In genomic region chr7:142535116-142535515, GRCm38 (mm10) we compare ENCODE assay signal across 14 mouse cellular contexts. TPM values are rescaled to one million over a fixed set of nuclear protein-coding genes. Genes with fewer than 3 reads are reported as not detected.
A peak's percentile ranks its signal among the peaks of the same experiment; 100 is the strongest.
DNase-seq lines count a peak whose midpoint lies in the region; ATAC-seq and TF ChIP-seq lines count a peak whose summit lies in the region.
"Had no signal": no experiment of that assay in that cellular context is flagged by ENCODE, and none has a peak within 500 bp of the region (broad histone marks: within the 10 kb centered on the region; RNA-seq: fewer than 3 reads in every experiment).

No protein-coding gene starts in this region.

- peaks cover 71% of the 10 kb centered on the region for H3K4me1 ChIP-seq in heart, embryonic 12.5 days (replicated peaks)
- H3K4me1 ChIP-seq in heart, adult 2 months (ENCODE audit: control insufficient read depth, insufficient read depth, low read length) = peaks cover 7% of the 10 kb centered on the region; the same call in 1 of the 2 replicates
- H3K4me1 ChIP-seq in lung, postnatal 0 days (ENCODE audit: insufficient read depth, low read depth, low read length) = peaks cover 8% of the 10 kb centered on the region; the same call in 1 of the 2 replicates

- WGBS in heart, embryonic 12.5 days = 72% methylated on average over 4 of the region's 4 CpGs
- WGBS in heart, adult 2 months = 64% methylated on average over 4 of the region's 4 CpGs
- 44% methylated on average over 4 of the region's 4 CpGs for WGBS in lung, postnatal 0 days

- TF ChIP-seq POLR2A in heart, adult 2 months (IDR thresholded peaks at IDR 0.05; ENCODE audit: insufficient read depth, low read depth, low read length) = no peak

- no peak for DNase-seq in heart, adult 2 months
- no peak for DNase-seq in lung, postnatal 0 days (ENCODE audit: low spot score)
- DNase-seq in lung, postnatal 14 days = no peak
- DNase-seq in liver = peak; percentile 38
- peak; percentile 78 for DNase-seq in yolk sac, embryonic 10.5 days (ENCODE audit: low spot score)
- DNase-seq in layer of hippocampus, adult 18-20 months (ENCODE audit: low spot score in 2 of 2) = no peak
- no peak for DNase-seq in layer of hippocampus, postnatal 14 days (ENCODE audit: low spot score in 2 of 2)
- DNase-seq: adrenal gland, postnatal 36 days; cerebellum, adult 18-20 months had no signal

- no peak overlapping the region for H3K9ac ChIP-seq in heart, embryonic 12.5 days
- H3K9ac ChIP-seq in heart, adult 2 months (ENCODE audit: low read depth, low read length) = no peak overlapping the region
- no peak overlapping the region for H3K9ac ChIP-seq in lung, postnatal 0 days (replicated peaks; ENCODE audit: low read depth)

- no peak for ATAC-seq in heart, embryonic 12.5 days (ENCODE audit: insufficient number of reproducible peaks, low FRiP score)
- no peak for ATAC-seq in lung, postnatal 0 days
- ATAC-seq: Patski had no signal

- H3K27ac ChIP-seq in heart, embryonic 12.5 days (ENCODE audit: poor library complexity, severe bottlenecking) = peak overlapping the region; percentile 92
- H3K27ac ChIP-seq in heart, adult 2 months = no peak overlapping the region
- H3K27ac ChIP-seq in lung, postnatal 0 days (ENCODE audit: low read length) = 0 out of 2 replicates have a peak overlapping the region, but pooled peaks have one; percentile 20
- H3K27ac ChIP-seq: left cerebral cortex, adult 2 months had no signal

- no peak overlapping the region for H3K4me2 ChIP-seq in heart, embryonic 12.5 days
- H3K4me2 ChIP-seq in lung, postnatal 0 days (replicated peaks; ENCODE audit: low read depth, low read length) = no peak overlapping the region

- H3K9me3 ChIP-seq in heart, embryonic 12.5 days (replicated peaks) = no peaks in the 10 kb centered on the region
- H3K9me3 ChIP-seq in lung, postnatal 0 days (ENCODE audit: low read length) = no peaks in the 10 kb centered on the region

- no peak for TF ChIP-seq EP300 in heart, adult 2 months (IDR thresholded peaks at IDR 0.05; ENCODE audit: insufficient read depth, low read depth, low read length)
- TF ChIP-seq EP300 in lung, postnatal 0 days (IDR thresholded peaks at IDR 0.05) = no peak

- peaks cover 5% of the 10 kb centered on the region for H3K36me3 ChIP-seq in heart, embryonic 12.5 days
- no peaks in the 10 kb centered on the region for H3K36me3 ChIP-seq in heart, adult 2 months (ENCODE audit: control insufficient read depth, insufficient read depth, low read length)
- no peaks in the 10 kb centered on the region for H3K36me3 ChIP-seq in lung, postnatal 0 days (ENCODE audit: insufficient read depth, low read length)

- no peak for TF ChIP-seq CTCF in heart, adult 2 months (IDR thresholded peaks at IDR 0.05)
- no peak for TF ChIP-seq CTCF in lung, postnatal 0 days (IDR thresholded peaks at IDR 0.05)

- no peak overlapping the region for H3K4me3 ChIP-seq in heart, embryonic 12.5 days
- H3K4me3 ChIP-seq in heart, adult 2 months = no peak overlapping the region
- H3K4me3 ChIP-seq in lung, postnatal 0 days (ENCODE audit: low read depth, low read length) = no peak overlapping the region
- H3K4me3 ChIP-seq: left cerebral cortex, adult 2 months had no signal

- no peaks in the 10 kb centered on the region for H3K27me3 ChIP-seq in heart, embryonic 12.5 days (replicated peaks)
- no peaks in the 10 kb centered on the region for H3K27me3 ChIP-seq in heart, adult 2 months (ENCODE audit: control insufficient read depth, insufficient read depth, low read length)
- no peaks in the 10 kb centered on the region for H3K27me3 ChIP-seq in lung, postnatal 0 days (replicated peaks; ENCODE audit: insufficient read depth, low read length)

- intact Hi-C loops in heart, adult 2 months (cut with DNase I) = loop anchor here (5.0 kb wide), 2 partner anchors 47 to 142 kb away; no protein-coding TSS in a partner anchor

- H3K79me2 ChIP-seq in heart, adult 2 months (replicated peaks; ENCODE audit: control insufficient read depth, insufficient read depth, low read length) = no peaks in the 10 kb centered on the region

RNA-seq across cellular contexts. Expression of gene Mrpl23, which starts 2.6 kb away (rescaled TPM):
- 12.0 and 15.2 TPM in 2 replicates for polyA plus RNA-seq in heart, embryonic 12.5 days (2016; fragmentation: Nextera tagmentation; extraction: Ambion mirVana)
- 1 to 10 TPM in 1 of 2 experiments, under 1 TPM in 1; 0.89 to 2.1 TPM for total RNA-seq in heart, adult 2 months (2021)
- polyA plus RNA-seq in heart, adult 2 months (2012; rRNA removed) = 12.8 and 18.0 TPM in 2 replicates
- 15.2 and 15.7 TPM in 2 replicates for polyA plus RNA-seq in lung, postnatal 0 days (2015; fragmentation: Nextera tagmentation; extraction: Ambion mirVana)
- 1 to 10 TPM; 6.8 to 8.4 TPM for total RNA-seq in layer of hippocampus, adult 18-20 months (2021)
- 1 to 10 TPM; 4.2 to 5.1 TPM for total RNA-seq in layer of hippocampus, postnatal 14 days (2021)

RNA-seq across cellular contexts. Expression of gene Tnnt3, which starts 36.5 kb away (rescaled TPM):
- 6.4 and 9.3 TPM in 2 replicates for polyA plus RNA-seq in heart, embryonic 12.5 days (2016; fragmentation: Nextera tagmentation; extraction: Ambion mirVana)
- 1 to 10 TPM; 1.1 to 1.3 TPM for total RNA-seq in heart, adult 2 months (2021)
- 1.8 TPM in 1 of 2 replicates, not detected in the other for polyA plus RNA-seq in heart, adult 2 months (2012; rRNA removed)
- polyA plus RNA-seq in lung, postnatal 0 days (2015; fragmentation: Nextera tagmentation; extraction: Ambion mirVana) = 1.5 and 2.2 TPM in 2 replicates
- total RNA-seq in layer of hippocampus, adult 18-20 months (2021) = not detected
- total RNA-seq in layer of hippocampus, postnatal 14 days (2021) = under 1 TPM; 0.92 to 0.95 TPM
- total RNA-seq: left cerebral cortex, adult 2 months; megakaryocyte-erythroid progenitor cell, adult 5-6 weeks had no signal
- polyA plus RNA-seq: testis, adult 2 months had no signal

Comparison
In these comparisons a context has a peak if more than half of its experiments do, and no peak if none do; other contexts are left out.
1. DNase-seq: peak in liver (single experiment) and yolk sac, embryonic 10.5 days (single experiment); none in heart, adult 2 months (0 of 2), lung, postnatal 0 days (single experiment), lung, postnatal 14 days (single experiment), layer of hippocampus, adult 18-20 months (0 of 2) and layer of hippocampus, postnatal 14 days (0 of 2).